Mouse (Mus musculus) stomach, embryonic 14.5 days (tissue): ENCODE data around the gene Azin2. TPM values are rescaled to one million over a fixed set of nuclear protein-coding genes. Genes with fewer than 3 reads are reported as not detected.

Experiments
- ATAC-seq: fragments of 200-750 bp; cut with Nextera tagmentation; 2 replicates; pipeline ENCODE4 v1.8.0; 2017; ENCODE audit warnings: low read depth, moderate TSS enrichment; ENCODE audit not compliant: insufficient number of reproducible peaks, insufficient read depth, low FRiP score
- H3K27ac ChIP-seq: fragments of 300-500 bp; sonication (generic); 2 replicates; pipeline ENCODE4 v1.5.1; 2014; ENCODE audit warnings: mild to moderate bottlenecking, low read length, moderate library complexity, mixed read lengths
- H3K27me3 ChIP-seq: fragments of 300-500 bp; sonication (generic); 2 replicates; pipeline ENCODE4 v1.6.1; 2014; ENCODE audit warnings: low read length, control low read depth, mixed read lengths; ENCODE audit not compliant: control insufficient read depth, insufficient read depth
- H3K36me3 ChIP-seq: fragments of 300-500 bp; sonication (generic); 2 replicates; pipeline ENCODE4 v1.6.1; 2014; ENCODE audit warnings: mild to moderate bottlenecking, control low read depth, low read length, moderate library complexity, mixed read lengths; ENCODE audit not compliant: control insufficient read depth, insufficient read depth
- H3K4me1 ChIP-seq: fragments of 300-500 bp; sonication (generic); 2 replicates; pipeline ENCODE4 v1.6.1; 2014; ENCODE audit warnings: low read length, control low read depth, mixed read lengths; ENCODE audit not compliant: control insufficient read depth, insufficient read depth
- H3K4me2 ChIP-seq: fragments of 300-500 bp; sonication (generic); replicated peaks from 2 replicates; pipeline ENCODE4 v1.6.1; 2014; ENCODE audit warnings: low read depth, low read length, control low read depth
- H3K4me3 ChIP-seq: fragments of 300-500 bp; sonication (generic); 2 replicates; pipeline ENCODE4 v1.5.1; 2014; ENCODE audit warnings: low read depth, low read length, control low read depth
- H3K9ac ChIP-seq: fragments of 300-500 bp; sonication (generic); replicated peaks from 2 replicates; pipeline ENCODE4 v1.6.1; 2014; ENCODE audit warnings: low read depth, mild to moderate bottlenecking, control low read depth, low read length, moderate library complexity, mixed read lengths
- H3K9me3 ChIP-seq: fragments of 300-500 bp; sonication (generic); 2 replicates; pipeline ENCODE4 v1.6.1; 2016; ENCODE audit warnings: low read depth, low read length, control low read depth; ENCODE audit not compliant: control insufficient read depth
- WGBS: fragments of 180-500 bp; shearing (Covaris S2); extraction: QIAGEN DNeasy Blood & Tissue Kit; methylation state at CpG from one replicate; pipeline ENCODE4 v1.1.7; 2014; 5-methylcytosine and 5-hydroxymethylcytosine counted together
- polyA plus RNA-seq: library from polyadenylated mRNA; unstranded; fragments of >200 nt; fragmentation: Nextera tagmentation; extraction: Ambion mirVana; gene quantifications from 2 replicates; pipeline ENCODE4 v1.2.1, GENCODE M21; 2014

Azin2 gene
- polyA plus RNA-seq, 1 experiment from 2014 or later = 19.1 TPM

GRCm38 (mm10) chr4:128887026-128887425 lies 75.2 kb downstream of the Azin2 start:
- no peak overlapping the region for H3K4me2 ChIP-seq
- no peak overlapping the region for H3K9ac ChIP-seq
- no peaks in the 10 kb centered on the region for H3K9me3 ChIP-seq
- WGBS = 64% methylated on average over 10 of the region's 10 CpGs
- no peak overlapping the region for H3K4me3 ChIP-seq
- no peak for ATAC-seq
- no peaks in the 10 kb centered on the region for H3K27me3 ChIP-seq
- no peaks in the 10 kb centered on the region for H3K36me3 ChIP-seq
- H3K4me1 ChIP-seq = peaks cover 13% of the 10 kb centered on the region; the same call in 1 of the 2 replicates
- no peak overlapping the region for H3K27ac ChIP-seq

DNA sequence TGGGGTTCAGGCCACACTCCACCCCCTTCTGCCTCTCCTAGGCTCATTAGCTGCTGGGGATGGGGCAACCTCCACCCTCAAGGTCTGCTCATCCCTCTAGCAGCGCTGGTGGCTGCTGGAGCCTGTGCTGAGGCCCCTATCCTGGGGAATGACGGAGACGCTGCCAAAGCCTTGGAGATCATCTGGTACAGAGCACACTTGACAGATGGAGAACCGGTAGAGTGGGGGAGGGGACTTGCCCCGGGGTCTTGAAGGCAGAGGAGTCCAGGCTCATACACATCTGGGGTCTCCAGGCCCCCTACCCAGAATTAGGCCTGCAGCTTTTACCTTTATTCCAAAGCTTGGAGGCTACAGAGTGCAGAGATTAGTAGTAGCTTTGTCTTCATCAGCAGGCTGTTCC lies 75.7 kb downstream of the Azin2 start:
- no peak overlapping the region for H3K4me2 ChIP-seq

DNA sequence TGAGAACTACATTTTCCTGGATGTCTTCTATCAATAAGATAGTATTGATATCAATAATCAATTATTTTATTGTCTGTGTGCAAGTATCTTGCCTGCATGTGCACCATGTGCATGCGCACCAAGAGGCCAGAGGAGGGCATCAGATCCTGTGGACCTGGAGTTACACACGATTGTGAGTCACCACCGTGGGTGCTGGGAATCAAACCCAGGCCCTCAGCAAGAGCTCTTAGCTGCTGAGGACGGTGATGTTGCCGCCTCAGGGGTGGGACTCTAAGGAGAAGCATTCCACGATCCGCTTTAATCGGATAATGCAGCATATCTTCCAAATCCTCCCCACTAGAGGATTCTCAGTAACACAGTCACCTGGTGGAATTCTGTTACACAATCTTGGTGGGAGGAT lies 76.7 kb downstream of the Azin2 start:
- Histone ChIP-seq H3K27me3 (no peaks in the 10 kb centered on the region), H3K4me3 (no peak overlapping the region), H3K36me3 (no peaks in the 10 kb centered on the region), H3K27ac (no peak overlapping the region), H3K9me3 (peaks cover 4% of the 10 kb centered on the region; the same call in 1 of the 2 replicates), H3K4me1 (peaks cover 13% of the 10 kb centered on the region; the same call in 1 of the 2 replicates), H3K9ac (no peak overlapping the region), H3K4me2 (no peak overlapping the region)
- 93% methylated on average over 8 of the region's 8 CpGs for WGBS
- no peak for ATAC-seq

More for the DNA sequence above, 75.7 kb downstream of the Azin2 start:
- ATAC-seq = no peak
- no peak overlapping the region for H3K4me3 ChIP-seq
- no peaks in the 10 kb centered on the region for H3K9me3 ChIP-seq
- no peak overlapping the region for H3K9ac ChIP-seq
- H3K36me3 ChIP-seq = no peaks in the 10 kb centered on the region
- H3K27ac ChIP-seq = no peak overlapping the region
- WGBS = 44% methylated on average over 5 of the region's 5 CpGs
- H3K4me1 ChIP-seq = peaks cover 13% of the 10 kb centered on the region; the same call in 1 of the 2 replicates
- no peaks in the 10 kb centered on the region for H3K27me3 ChIP-seq

DNA sequence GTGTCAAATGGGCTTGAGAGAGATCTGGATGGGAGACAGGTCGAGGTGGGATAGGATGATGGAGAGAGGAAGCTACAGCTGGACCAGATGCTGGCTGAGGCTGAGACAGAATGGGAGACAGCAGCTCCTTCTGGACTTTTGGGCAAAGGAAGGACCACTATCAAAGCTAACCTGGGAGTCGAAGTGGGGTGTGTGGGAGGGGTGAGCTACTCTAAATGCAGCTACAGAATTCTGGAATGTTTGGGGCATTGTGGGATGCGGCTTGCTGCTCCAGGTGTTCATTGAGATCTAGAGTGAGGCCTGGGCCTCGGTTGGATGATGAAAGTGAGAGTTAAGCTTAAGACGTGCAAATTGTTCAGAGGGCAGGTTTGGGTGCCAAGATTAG lies 77.5 kb downstream of the Azin2 start:
- ATAC-seq = 0 out of 2 replicates have a peak, but pooled peaks have one; percentile 29
- WGBS = 45% methylated on average over 5 of the region's 5 CpGs
- H3K27ac ChIP-seq = no peak overlapping the region
- peaks cover 5% of the 10 kb centered on the region; the same call in 1 of the 2 replicates for H3K9me3 ChIP-seq
- no peaks in the 10 kb centered on the region for H3K36me3 ChIP-seq
- peak overlapping the region; percentile 68 for H3K4me3 ChIP-seq
- peaks cover 13% of the 10 kb centered on the region; the same call in 1 of the 2 replicates for H3K4me1 ChIP-seq
- 0 out of 2 replicates have a peak overlapping the region, but pooled peaks have one; percentile 34 for H3K9ac ChIP-seq
- peak overlapping the region; percentile 95 for H3K4me2 ChIP-seq
- H3K27me3 ChIP-seq = no peaks in the 10 kb centered on the region

- H3K4me1 ChIP-seq = peaks cover 19% of the 10 kb centered on the region
- under 1% methylated on average over 93 of the region's 94 CpGs for WGBS
Observed at GRCm38 (mm10) chr4:128883801-128884710, 78.2 kb downstream of the Azin2 start.

DNA sequence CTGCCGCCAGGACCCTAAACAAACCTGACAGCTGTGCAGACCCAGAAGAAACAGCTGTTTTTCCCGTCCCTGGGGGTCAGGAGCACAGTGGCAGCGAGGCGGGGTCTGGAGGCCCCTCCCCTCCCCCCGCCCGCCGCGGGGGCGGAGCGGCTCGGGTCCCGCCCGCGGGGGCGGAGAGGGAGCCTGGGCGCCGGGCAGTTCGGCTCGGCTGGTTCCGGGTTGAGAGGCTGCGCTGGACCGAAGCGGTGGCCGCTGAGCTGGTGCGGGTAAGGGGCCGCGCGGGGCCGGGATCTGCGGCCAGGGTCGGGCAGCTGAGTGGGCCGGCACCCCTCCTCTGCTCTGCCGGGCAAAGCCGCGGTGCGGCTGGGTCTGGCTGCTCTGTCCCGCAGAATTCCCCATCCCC lies 78.9 kb downstream of the Azin2 start, which contains the start of gene Trim62:
Trim62 (plus strand) TSS at position 202 of the 403 bp plus-strand sequence.
- under 1% methylated on average over 36 of the region's 37 CpGs for WGBS
- Histone ChIP-seq H3K27ac (peak within 1 kb of the TSS; percentile 18; the same call in 1 of the 2 replicates), H3K9ac (peak within 1 kb of the TSS; percentile 34), H3K36me3 (no peaks in the 10 kb centered on the region), H3K9me3 (peaks cover 5% of the 10 kb centered on the region; the same call in 1 of the 2 replicates), H3K4me3 (peak within 1 kb of the TSS; percentile 68), H3K4me1 (peaks cover 20% of the 10 kb centered on the region), H3K27me3 (no peaks in the 10 kb centered on the region), H3K4me2 (peak within 1 kb of the TSS; percentile 95)
- peak; percentile 76 for ATAC-seq

More at GRCm38 (mm10) chr4:128883801-128884710, 78.2 kb downstream of the Azin2 start:
- peak; percentile 50; the same call in 1 of the 2 replicates for ATAC-seq
- H3K9me3 ChIP-seq = peaks cover 5% of the 10 kb centered on the region; the same call in 1 of the 2 replicates
- H3K4me2 ChIP-seq = peak overlapping the region; percentile 95
- peak overlapping the region; percentile 68 for H3K4me3 ChIP-seq
- no peaks in the 10 kb centered on the region for H3K27me3 ChIP-seq
- peak overlapping the region; percentile 34 for H3K9ac ChIP-seq
- H3K27ac ChIP-seq = peak overlapping the region; percentile 18; the same call in 1 of the 2 replicates
- H3K36me3 ChIP-seq = no peaks in the 10 kb centered on the region

Other genes starting within 250 kb of the Azin2 start
- gene A3galt2, start 207.1 kb downstream of the Azin2 start, polyA plus RNA-seq = 0.20 and 0.27 TPM in 2 replicates
- gene Zfp362, start 156.4 kb downstream of the Azin2 start, polyA plus RNA-seq = 31.2 and 32.3 TPM in 2 replicates
- gene Trim62, start 78.9 kb downstream of the Azin2 start, polyA plus RNA-seq = 4.8 and 5.2 TPM in 2 replicates
- 123 and 127 TPM in 2 replicates for gene Ak2, start 29.5 kb upstream of the Azin2 start, polyA plus RNA-seq
- gene Rnf19b, start 95.8 kb upstream of the Azin2 start, polyA plus RNA-seq = 6.9 and 7.2 TPM in 2 replicates
- 20.9 and 22.6 TPM in 2 replicates for gene Tmem54, start 143.1 kb upstream of the Azin2 start, polyA plus RNA-seq
- 1.1 and 2.0 TPM in 2 replicates for gene Hpca, start 159.6 kb upstream of the Azin2 start, polyA plus RNA-seq
- 1.4 TPM in 2 replicates for gene Fndc5, start 174.6 kb upstream of the Azin2 start, polyA plus RNA-seq
- gene S100pbp, start 227.3 kb upstream of the Azin2 start, polyA plus RNA-seq = 18.2 and 20.3 TPM in 2 replicates
- gene Yars, start 227.3 kb upstream of the Azin2 start, polyA plus RNA-seq = 81.6 and 84.6 TPM in 2 replicates